Mouse (Mus musculus) embryonic facial prominence, embryonic 14.5 days (tissue): ENCODE measurements around the gene Thap11. TPM values are rescaled to one million over a fixed set of nuclear protein-coding genes. Genes with fewer than 3 reads are reported as not detected.

Source experiments
- ATAC-seq: fragments of 200-750 bp; cut with Nextera tagmentation; 2 replicates; pipeline ENCODE4 v1.8.0; 2017; ENCODE audit warnings: low read depth, moderate number of reproducible peaks, moderate TSS enrichment
- DNase-seq: peaks from one replicate; pipeline ENCODE4 v3.0.0-alpha.2; 2015; ENCODE audit warnings: low spot score
- H3K27ac ChIP-seq: fragments of 300-500 bp; sonication (generic); replicated peaks from 2 replicates; pipeline ENCODE4 v1.5.1; 2014; ENCODE audit warnings: low read depth, mild to moderate bottlenecking, low read length, moderate library complexity
- H3K27me3 ChIP-seq: fragments of 300-500 bp; sonication (generic); replicated peaks from 2 replicates; pipeline ENCODE4 v1.6.1; 2014; ENCODE audit warnings: low read length; ENCODE audit not compliant: control insufficient read depth, insufficient read depth
- H3K36me3 ChIP-seq: fragments of 300-500 bp; sonication (generic); 2 replicates; pipeline ENCODE4 v1.6.1; 2014; ENCODE audit warnings: low read length, mixed read lengths; ENCODE audit not compliant: control insufficient read depth, insufficient read depth
- H3K4me1 ChIP-seq: fragments of 300-500 bp; sonication (generic); 2 replicates; pipeline ENCODE4 v1.6.1; 2014; ENCODE audit warnings: antibody characterized with exemption, low read length; ENCODE audit not compliant: control insufficient read depth, insufficient read depth
- H3K4me2 ChIP-seq: fragments of 300-500 bp; sonication (generic); 2 replicates; pipeline ENCODE4 v1.6.1; 2014; ENCODE audit warnings: low read depth, mild to moderate bottlenecking, low read length, moderate library complexity, mixed read lengths
- H3K4me3 ChIP-seq: fragments of 300-500 bp; sonication (generic); 2 replicates; pipeline ENCODE4 v1.5.1; 2014; ENCODE audit warnings: low read depth, mild to moderate bottlenecking, low read length
- H3K9ac ChIP-seq: fragments of 300-500 bp; sonication (generic); 2 replicates; pipeline ENCODE4 v1.6.1; 2014; ENCODE audit warnings: low read depth, mild to moderate bottlenecking, low read length, moderate library complexity, mixed read lengths
- H3K9me3 ChIP-seq: fragments of 300-500 bp; sonication (generic); 2 replicates; pipeline ENCODE4 v1.6.1; 2016; ENCODE audit warnings: low read length; ENCODE audit not compliant: control insufficient read depth
- WGBS: fragments of 180-500 bp; shearing (Covaris S2); extraction: QIAGEN DNeasy Blood & Tissue Kit; methylation state at CpG from one replicate; pipeline ENCODE4 v1.1.7; 2014; 5-methylcytosine and 5-hydroxymethylcytosine counted together
- polyA plus RNA-seq: library from polyadenylated mRNA; unstranded; fragments of >200 nt; fragmentation: Nextera tagmentation; extraction: Ambion mirVana; gene quantifications from 2 replicates; pipeline ENCODE4 v1.2.1, GENCODE M21; 2014

Thap11 gene
- polyA plus RNA-seq, 1 experiment from 2014 or later, result 59.6 TPM

DNA sequence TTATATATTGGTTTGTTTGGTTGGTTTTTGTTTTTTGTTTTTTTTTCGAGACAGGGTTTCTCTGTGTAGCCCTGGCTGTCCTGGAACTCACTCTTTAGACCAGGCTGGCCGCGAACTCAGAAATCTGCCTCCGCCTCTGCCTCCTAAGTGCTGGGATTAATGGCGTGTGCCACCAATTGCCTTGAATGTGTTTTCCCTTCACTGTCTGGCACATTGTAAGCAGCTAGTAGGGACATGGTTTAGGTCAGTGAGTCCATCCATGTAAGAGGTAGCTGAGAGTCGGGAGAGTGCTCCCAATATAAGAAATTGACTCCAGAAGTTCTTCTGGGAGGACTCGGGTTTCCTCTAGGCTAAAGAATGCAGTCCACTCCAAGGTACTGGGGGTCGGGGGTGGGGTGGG, 629 bp upstream of the Thap11 start:
- Histone ChIP-seq H3K4me2 (peak overlapping the region; percentile 97), H3K9me3 (no peaks in the 10 kb centered on the region), H3K36me3 (peaks cover 16% of the 10 kb centered on the region), H3K4me1 (peaks cover 30% of the 10 kb centered on the region), H3K27ac (no peak overlapping the region; the same call in 1 of the 2 replicates), H3K9ac (peak overlapping the region; percentile 85), H3K4me3 (peak overlapping the region; percentile 82), H3K27me3 (no peaks in the 10 kb centered on the region)
- ATAC-seq, result no peak; the same call in 1 of the 2 replicates
- WGBS, result 33% methylated on average over 8 of the region's 8 CpGs
- DNase-seq, result no peak

GRCm38 (mm10) chr8:105855248-105856167, 576 bp downstream of the Thap11 start:
- peaks cover 30% of the 10 kb centered on the region for H3K4me1 ChIP-seq
- ATAC-seq, result peak; percentile 35
- WGBS, result under 1% methylated on average over 40 of the region's 71 CpGs

GRCm38 (mm10) chr8:105856168-105856835, 1.4 kb downstream of the Thap11 start:
- peak overlapping the region; percentile 82 for H3K4me3 ChIP-seq
- peak overlapping the region; percentile 97 for H3K4me2 ChIP-seq
- 24% methylated on average over 15 of the region's 15 CpGs for WGBS
- H3K27ac ChIP-seq, result peak overlapping the region; percentile 87; the same call in 1 of the 2 replicates
- H3K9me3 ChIP-seq, result no peaks in the 10 kb centered on the region
- no peaks in the 10 kb centered on the region for H3K27me3 ChIP-seq
- no peak for ATAC-seq
- peaks cover 11% of the 10 kb centered on the region for H3K36me3 ChIP-seq
- DNase-seq, result no peak
- H3K4me1 ChIP-seq, result peaks cover 25% of the 10 kb centered on the region
- peak overlapping the region; percentile 85 for H3K9ac ChIP-seq

More at GRCm38 (mm10) chr8:105855248-105856167, 576 bp downstream of the Thap11 start:
- H3K9ac ChIP-seq, result peak overlapping the region; percentile 85
- DNase-seq, result peak; percentile 62
- H3K4me2 ChIP-seq, result peak overlapping the region; percentile 97
- peak overlapping the region; percentile 82 for H3K4me3 ChIP-seq
- no peaks in the 10 kb centered on the region for H3K9me3 ChIP-seq
- no peaks in the 10 kb centered on the region for H3K27me3 ChIP-seq
- H3K27ac ChIP-seq, result peak overlapping the region; percentile 87
- peaks cover 11% of the 10 kb centered on the region for H3K36me3 ChIP-seq

DNA sequence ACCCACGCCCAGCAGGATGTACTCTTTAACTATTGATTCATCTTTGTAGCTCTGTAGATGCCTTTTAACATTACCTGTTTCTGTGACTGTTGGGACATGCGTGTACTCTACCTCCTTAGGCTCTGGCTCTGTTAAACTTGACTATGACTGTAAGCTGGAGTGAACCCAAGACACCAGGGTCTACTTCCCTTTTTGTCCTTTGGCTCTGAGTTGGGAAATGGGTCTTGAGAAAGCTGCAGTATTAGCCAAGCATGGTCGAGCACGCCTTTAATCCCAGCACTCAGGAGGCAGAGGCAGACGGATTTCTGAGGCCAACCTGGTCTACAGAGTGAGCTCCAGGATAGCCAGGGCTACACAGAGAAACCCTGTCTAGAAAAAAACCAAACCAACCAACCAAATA, 3.6 kb downstream of the Thap11 start:
- WGBS, result 86% methylated on average over 5 of the region's 5 CpGs
- DNase-seq (no peak), ATAC-seq (no peak)
- no peaks in the 10 kb centered on the region for H3K9me3 ChIP-seq
- peaks cover 33% of the 10 kb centered on the region for H3K4me1 ChIP-seq
- H3K4me3 ChIP-seq, result no peak overlapping the region
- no peak overlapping the region for H3K9ac ChIP-seq
- H3K36me3 ChIP-seq, result peaks cover 11% of the 10 kb centered on the region
- no peak overlapping the region for H3K27ac ChIP-seq
- no peaks in the 10 kb centered on the region for H3K27me3 ChIP-seq
- no peak overlapping the region for H3K4me2 ChIP-seq

DNA sequence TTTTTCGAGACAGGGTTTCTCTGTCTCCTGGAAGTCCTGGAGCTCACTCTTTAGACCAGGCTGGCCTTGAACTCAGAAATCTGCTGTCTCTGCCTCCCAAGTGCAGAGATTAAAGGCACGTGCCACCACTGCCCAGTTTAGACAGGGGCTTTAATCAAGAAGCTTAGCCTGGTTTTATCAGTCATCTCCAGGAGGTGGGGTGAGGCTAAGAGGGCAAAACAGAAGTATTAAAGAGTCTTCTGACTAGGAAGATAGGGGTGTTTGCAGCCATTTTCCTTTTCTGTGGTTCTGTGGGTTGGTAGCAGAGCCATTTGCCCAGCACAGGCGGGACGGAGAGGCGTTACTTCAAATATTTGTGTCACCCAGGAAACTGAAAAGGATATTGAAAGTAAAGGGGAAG, 4.4 kb downstream of the Thap11 start:
- H3K4me2 ChIP-seq, result peak overlapping the region; percentile 52; the same call in 1 of the 2 replicates
- H3K27ac ChIP-seq, result peak overlapping the region; percentile 84
- ATAC-seq, result no peak
- WGBS, result 75% methylated on average over 5 of the region's 5 CpGs
- no peak for DNase-seq
- no peak overlapping the region for H3K4me3 ChIP-seq
- no peak overlapping the region for H3K9ac ChIP-seq
- no peaks in the 10 kb centered on the region for H3K9me3 ChIP-seq
- peaks cover 33% of the 10 kb centered on the region for H3K4me1 ChIP-seq
- no peaks in the 10 kb centered on the region for H3K27me3 ChIP-seq
- H3K36me3 ChIP-seq, result peaks cover 15% of the 10 kb centered on the region

- Histone ChIP-seq H3K27me3 (no peaks in the 10 kb centered on the region), H3K9ac (peak within 1 kb of the TSS; percentile 94), H3K4me2 (peak within 1 kb of the TSS; percentile 84), H3K9me3 (no peaks in the 10 kb centered on the region), H3K27ac (peak within 1 kb of the TSS; percentile 84), H3K4me3 (peak within 1 kb of the TSS; percentile 96), H3K36me3 (peaks cover 16% of the 10 kb centered on the region), H3K4me1 (peaks cover 33% of the 10 kb centered on the region)
- under 1% methylated on average over 26 of the region's 59 CpGs for WGBS
- peak; percentile 98 for ATAC-seq
- DNase-seq, result peak; percentile 100
These were observed 5.4 kb downstream of the Thap11 start, which contains the start of gene Nutf2 for GRCm38 (mm10) chr8:105860143-105860981. Gene Nutf2 (plus strand): TSS chr8:105860580.

GRCm38 (mm10) chr8:105861951-105862350, 7.0 kb downstream of the Thap11 start:
- Histone ChIP-seq H3K27me3 (no peaks in the 10 kb centered on the region), H3K36me3 (peaks cover 30% of the 10 kb centered on the region), H3K4me2 (peak overlapping the region; percentile 84), H3K4me3 (peak overlapping the region; percentile 96), H3K9ac (peak overlapping the region; percentile 94), H3K9me3 (no peaks in the 10 kb centered on the region), H3K27ac (no peak overlapping the region), H3K4me1 (peaks cover 24% of the 10 kb centered on the region)
- WGBS, result 8% methylated on average over 1 of the region's 1 CpGs
- no peak for DNase-seq
- ATAC-seq, result no peak
